Mouse (Mus musculus) ES-E14 (cell line): ENCODE measurements around the gene Rims4.

Experiments
- HCFC1 ChIP-seq: IDR thresholded peaks from 2 replicates; pipeline ENCODE4 v1.6.1; 2012; ENCODE audit warnings: low read length, inconsistent platforms, borderline replicate concordance; ENCODE audit not compliant: insufficient read depth
- ZC3H11A ChIP-seq: IDR thresholded peaks from 2 replicates; pipeline ENCODE4 v1.6.1; 2012; ENCODE audit warnings: low read depth, mild to moderate bottlenecking, inconsistent platforms, low read length, borderline replicate concordance

- TF ChIP-seq ZC3H11A (no peak), HCFC1 (no peak)
These were observed 4.6 kb upstream of the Rims4 start for GRCm38 (mm10) chr2:163923113-163923512.
